Mouse (Mus musculus) forebrain, embryonic 15.5 days (tissue): ENCODE results near the gene Tgfbr2. TPM values are rescaled to one million over a fixed set of nuclear protein-coding genes. Genes with fewer than 3 reads are reported as not detected.

Experiments
- ATAC-seq: fragments of 200-750 bp; cut with Nextera tagmentation; replicated peaks from 2 replicates; pipeline ENCODE4 v1.8.0; 2017; ENCODE audit warnings: mild to moderate bottlenecking, moderate TSS enrichment, moderate library complexity
- H3K27ac ChIP-seq: fragments of 300-500 bp; sonication (generic); replicated peaks from 2 replicates; pipeline ENCODE4 v1.5.1; 2015; ENCODE audit warnings: mild to moderate bottlenecking, inconsistent platforms
- H3K27me3 ChIP-seq: fragments of 300-500 bp; sonication (generic); 2 replicates; pipeline ENCODE4 v1.6.1; 2015; ENCODE audit warnings: inconsistent platforms
- H3K36me3 ChIP-seq: fragments of 300-500 bp; sonication (generic); 2 replicates; pipeline ENCODE4 v1.6.1; 2015; ENCODE audit warnings: mild to moderate bottlenecking, inconsistent platforms
- H3K4me1 ChIP-seq: fragments of 300-500 bp; sonication (generic); 2 replicates; pipeline ENCODE4 v1.6.1; 2015; ENCODE audit warnings: inconsistent platforms
- H3K4me2 ChIP-seq: fragments of 300-500 bp; sonication (generic); replicated peaks from 2 replicates; pipeline ENCODE4 v1.6.1; 2015; ENCODE audit warnings: mild to moderate bottlenecking, inconsistent platforms
- H3K4me3 ChIP-seq: fragments of 300-500 bp; sonication (generic); 2 replicates; pipeline ENCODE4 v1.5.1; 2015; ENCODE audit warnings: mild to moderate bottlenecking, inconsistent platforms
- H3K9ac ChIP-seq: fragments of 300-500 bp; sonication (generic); replicated peaks from 2 replicates; pipeline ENCODE4 v1.6.1; 2015; ENCODE audit warnings: mild to moderate bottlenecking, inconsistent platforms
- H3K9me3 ChIP-seq: fragments of 300-500 bp; sonication (generic); 2 replicates; pipeline ENCODE4 v1.6.1; 2016; ENCODE audit warnings: inconsistent platforms
- WGBS: fragments of 180-500 bp; shearing (Covaris S2); methylation state at CpG from one replicate; pipeline ENCODE4 v1.1.7; 2015; ENCODE audit warnings: mixed read lengths; 5-methylcytosine and 5-hydroxymethylcytosine counted together
- polyA plus RNA-seq: library from polyadenylated mRNA; unstranded; fragments of >200 nt; fragmentation: Nextera tagmentation; extraction: Ambion mirVana; gene quantifications from 2 replicates; pipeline ENCODE4 v1.2.1, GENCODE M21; 2015

Tgfbr2 gene
- polyA plus RNA-seq = 6.0 and 6.1 TPM in 2 replicates

DNA sequence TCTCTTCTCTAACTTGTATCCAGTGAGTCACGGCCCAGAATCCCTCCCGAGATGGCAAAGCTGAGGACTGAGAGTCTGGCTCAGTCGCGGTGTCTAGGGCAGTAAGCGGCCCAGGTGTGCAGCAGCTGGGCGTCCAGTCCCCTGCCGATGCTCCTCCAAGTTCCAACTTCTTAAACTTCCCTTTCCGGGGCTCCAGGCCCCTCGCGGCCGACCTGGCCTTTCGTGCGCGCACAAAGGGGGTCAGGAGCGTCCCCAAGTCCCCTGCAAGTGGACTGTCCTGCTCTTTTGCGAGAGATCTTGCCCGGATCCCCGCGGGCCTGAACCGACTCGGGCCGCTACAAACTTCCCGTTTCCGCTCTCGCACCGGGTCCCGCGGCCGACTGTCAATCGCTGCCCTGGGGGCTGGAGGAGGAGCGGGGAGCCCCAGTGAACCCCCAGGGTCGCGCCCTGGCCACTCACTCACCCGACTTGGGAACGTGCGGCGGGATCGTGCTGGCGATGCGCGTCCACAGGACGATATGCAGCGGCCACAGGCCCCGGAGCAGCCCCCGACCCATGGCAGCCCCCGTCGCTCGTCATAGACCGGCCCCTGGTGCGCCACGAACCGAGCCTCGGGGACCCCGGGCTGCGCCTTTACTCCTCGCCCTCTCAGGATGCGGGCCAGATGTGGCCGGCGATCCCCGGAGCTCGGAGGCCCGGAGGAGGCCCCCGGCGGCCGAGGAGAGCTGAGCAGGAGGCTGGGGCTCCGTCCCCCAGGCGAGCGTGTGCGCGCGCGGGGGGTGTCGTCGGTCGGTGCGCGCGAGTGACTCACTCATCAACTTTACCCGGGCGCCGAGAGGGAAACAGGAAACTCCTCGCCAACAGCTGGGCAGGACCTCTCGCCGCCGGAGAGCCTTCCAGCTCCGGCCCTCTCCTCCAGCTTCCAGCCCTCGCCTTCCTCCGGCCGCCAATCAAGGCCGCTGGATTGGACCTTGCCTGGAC is at the start of gene Tgfbr2:
Gene Tgfbr2 (minus strand): TSS at position 880 of the 981 bp plus-strand sequence.
- Histone ChIP-seq H3K9ac (peak within 1 kb of the TSS; percentile 52), H3K4me3 (peak within 1 kb of the TSS; percentile 59), H3K27ac (peak within 1 kb of the TSS; percentile 52; the same call in 1 of the 2 replicates), H3K9me3 (no peaks in the 10 kb centered on the region), H3K4me2 (peak within 1 kb of the TSS; percentile 98), H3K27me3 (peaks cover 23% of the 10 kb centered on the region), H3K4me1 (peaks cover 13% of the 10 kb centered on the region), H3K36me3 (no peaks in the 10 kb centered on the region)
- WGBS = under 1% methylated on average over 89 of the region's 90 CpGs
- ATAC-seq = peak; percentile 70

DNA sequence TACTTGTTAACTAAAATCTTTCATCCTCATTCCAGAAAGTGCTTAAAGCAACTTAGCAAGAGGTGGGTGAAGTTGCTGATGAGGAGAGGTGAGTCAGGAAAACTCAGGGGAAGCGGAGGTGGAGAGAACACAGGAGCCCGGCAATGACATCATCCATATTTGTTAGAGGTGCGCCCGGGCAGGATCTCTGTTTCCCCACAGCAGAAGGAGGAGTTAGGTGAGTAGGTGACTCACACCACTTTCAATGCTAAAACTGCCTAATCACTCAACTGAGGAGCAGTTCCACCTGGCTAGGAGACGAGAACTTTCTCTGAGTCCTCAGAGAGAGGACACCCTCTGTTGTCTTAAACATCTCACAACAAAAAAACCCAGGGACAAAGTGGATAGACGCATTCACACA is 48.2 kb upstream of the Tgfbr2 start:
- Histone ChIP-seq H3K9me3 (no peaks in the 10 kb centered on the region), H3K4me3 (no peak overlapping the region), H3K4me2 (no peak overlapping the region), H3K9ac (no peak overlapping the region), H3K36me3 (no peaks in the 10 kb centered on the region), H3K27ac (no peak overlapping the region), H3K4me1 (peaks cover 6% of the 10 kb centered on the region; the same call in 1 of the 2 replicates), H3K27me3 (no peaks in the 10 kb centered on the region)
- WGBS = 72% methylated on average over 6 of the region's 6 CpGs
- ATAC-seq = no peak

DNA sequence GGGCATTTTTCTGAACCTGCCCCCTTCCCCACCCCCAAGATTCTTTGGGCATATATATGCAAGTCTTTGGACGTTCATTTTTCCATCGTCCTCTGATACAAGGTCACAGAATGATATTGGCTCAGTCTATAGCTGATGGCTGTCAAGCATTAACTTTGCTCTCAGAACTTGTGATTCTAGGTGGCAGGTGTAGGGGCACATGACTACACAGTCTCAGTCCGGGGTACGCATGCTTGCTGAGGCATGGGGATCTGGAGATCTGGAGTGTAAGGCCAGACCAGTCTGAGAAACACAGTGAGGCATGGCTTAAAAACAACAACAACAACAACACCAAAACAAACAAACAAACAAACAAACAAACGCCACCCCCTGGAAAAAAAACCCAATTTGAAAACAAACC is 47.5 kb upstream of the Tgfbr2 start:
- WGBS = 94% methylated on average over 5 of the region's 5 CpGs
- Histone ChIP-seq H3K27me3 (no peaks in the 10 kb centered on the region), H3K9me3 (no peaks in the 10 kb centered on the region), H3K36me3 (no peaks in the 10 kb centered on the region), H3K27ac (no peak overlapping the region), H3K4me1 (peaks cover 6% of the 10 kb centered on the region; the same call in 1 of the 2 replicates), H3K4me2 (no peak overlapping the region), H3K4me3 (no peak overlapping the region), H3K9ac (no peak overlapping the region)
- no peak for ATAC-seq

DNA sequence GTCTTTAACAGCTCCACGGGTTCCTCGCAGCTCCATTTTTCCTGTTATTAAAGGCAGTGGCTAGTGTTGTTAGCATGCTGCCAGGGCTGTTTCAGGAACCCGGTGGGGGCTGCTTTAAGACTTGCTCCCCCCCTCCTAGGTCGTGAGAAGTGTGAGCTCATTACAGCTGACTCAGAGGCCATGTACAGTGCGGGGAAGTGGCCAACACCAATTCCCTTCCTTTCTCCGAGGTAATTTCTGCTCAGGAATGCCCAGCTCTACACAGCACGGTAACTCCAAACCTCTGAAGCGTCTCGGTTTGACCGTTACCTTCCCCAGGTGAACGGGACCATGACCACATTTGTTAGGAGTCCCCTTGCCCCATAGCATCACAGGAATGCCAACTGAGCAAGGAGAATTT is 46.8 kb upstream of the Tgfbr2 start:
- no peaks in the 10 kb centered on the region for H3K36me3 ChIP-seq
- ATAC-seq = no peak
- no peak overlapping the region for H3K4me2 ChIP-seq
- no peaks in the 10 kb centered on the region for H3K9me3 ChIP-seq
- 75% methylated on average over 11 of the region's 11 CpGs for WGBS
- no peaks in the 10 kb centered on the region for H3K27me3 ChIP-seq
- H3K4me3 ChIP-seq = no peak overlapping the region
- H3K27ac ChIP-seq = no peak overlapping the region
- peaks cover 6% of the 10 kb centered on the region; the same call in 1 of the 2 replicates for H3K4me1 ChIP-seq
- H3K9ac ChIP-seq = no peak overlapping the region

DNA sequence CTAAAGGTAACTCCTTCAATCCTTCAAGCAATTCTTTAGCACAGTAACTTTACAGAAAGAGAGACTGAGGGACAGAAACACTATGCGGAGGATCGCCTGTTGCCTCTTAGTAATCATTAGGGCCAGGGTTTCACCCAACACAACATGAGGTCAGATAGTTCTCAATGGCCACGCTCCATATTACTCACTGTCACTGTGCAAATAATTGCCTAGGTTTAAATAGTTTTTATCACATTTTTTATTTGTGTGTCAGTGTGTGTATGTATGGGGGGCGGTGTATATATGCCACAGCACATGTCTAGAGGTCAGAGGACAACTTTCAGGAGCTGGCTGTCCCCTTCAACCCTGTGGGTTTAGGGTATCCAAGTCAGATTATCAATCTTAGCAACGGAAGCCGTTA is 46.4 kb upstream of the Tgfbr2 start:
- peaks cover 6% of the 10 kb centered on the region; the same call in 1 of the 2 replicates for H3K4me1 ChIP-seq
- no peak for ATAC-seq
- no peaks in the 10 kb centered on the region for H3K27me3 ChIP-seq
- H3K9me3 ChIP-seq = no peaks in the 10 kb centered on the region
- WGBS = 92% methylated on average over 6 of the region's 6 CpGs
- H3K4me3 ChIP-seq = no peak overlapping the region
- H3K4me2 ChIP-seq = no peak overlapping the region
- no peak overlapping the region for H3K9ac ChIP-seq
- H3K27ac ChIP-seq = no peak overlapping the region
- no peaks in the 10 kb centered on the region for H3K36me3 ChIP-seq

DNA sequence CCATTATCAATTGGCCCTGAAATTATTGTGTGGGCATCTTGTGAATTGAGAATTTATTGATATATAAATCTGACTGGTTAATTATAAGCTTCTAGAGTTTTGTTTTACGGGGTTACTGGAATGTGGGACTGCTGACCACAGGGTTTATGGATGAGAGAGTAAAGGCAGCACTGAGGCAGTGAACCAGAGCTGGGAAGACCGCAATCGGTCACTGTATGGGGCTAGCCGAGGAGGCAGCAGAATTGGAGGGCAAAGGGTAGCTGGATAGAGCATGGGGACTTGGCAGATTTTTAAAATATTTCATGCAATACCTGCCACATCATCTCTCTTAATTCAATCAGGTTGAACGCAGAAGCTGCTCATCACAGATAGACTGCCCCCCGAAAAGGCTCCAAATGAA is 45.5 kb upstream of the Tgfbr2 start:
- Histone ChIP-seq H3K4me3 (no peak overlapping the region), H3K27me3 (no peaks in the 10 kb centered on the region), H3K36me3 (no peaks in the 10 kb centered on the region), H3K9me3 (no peaks in the 10 kb centered on the region), H3K9ac (no peak overlapping the region), H3K4me2 (no peak overlapping the region), H3K27ac (no peak overlapping the region), H3K4me1 (peaks cover 6% of the 10 kb centered on the region; the same call in 1 of the 2 replicates)
- ATAC-seq = no peak
- WGBS = 94% methylated on average over 6 of the region's 6 CpGs

DNA sequence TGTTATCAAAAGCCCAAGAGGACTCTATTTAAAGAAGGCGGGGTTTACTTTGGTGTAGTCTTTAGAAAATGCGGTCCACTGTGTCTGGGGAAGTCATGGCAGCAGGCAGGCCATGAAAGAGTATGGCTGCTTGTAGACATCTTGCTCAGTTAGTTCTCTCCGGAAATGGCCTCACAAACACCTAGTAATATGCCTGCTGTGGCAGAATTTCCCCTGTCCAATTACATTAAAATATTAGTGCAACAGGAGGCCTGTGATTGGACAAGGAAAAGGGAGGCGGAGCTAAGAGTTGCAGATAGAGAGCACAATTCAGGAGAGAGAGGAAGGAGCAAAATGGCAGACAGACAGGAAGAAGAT is 45.0 kb upstream of the Tgfbr2 start:
- no peak overlapping the region for H3K4me3 ChIP-seq
- no peaks in the 10 kb centered on the region for H3K27me3 ChIP-seq
- no peak overlapping the region for H3K27ac ChIP-seq
- H3K36me3 ChIP-seq = no peaks in the 10 kb centered on the region
- ATAC-seq = no peak
- peaks cover 6% of the 10 kb centered on the region; the same call in 1 of the 2 replicates for H3K4me1 ChIP-seq
- no peak overlapping the region for H3K4me2 ChIP-seq
- H3K9me3 ChIP-seq = no peaks in the 10 kb centered on the region
- no peak overlapping the region for H3K9ac ChIP-seq
- WGBS = 91% methylated on average over 4 of the region's 4 CpGs

DNA sequence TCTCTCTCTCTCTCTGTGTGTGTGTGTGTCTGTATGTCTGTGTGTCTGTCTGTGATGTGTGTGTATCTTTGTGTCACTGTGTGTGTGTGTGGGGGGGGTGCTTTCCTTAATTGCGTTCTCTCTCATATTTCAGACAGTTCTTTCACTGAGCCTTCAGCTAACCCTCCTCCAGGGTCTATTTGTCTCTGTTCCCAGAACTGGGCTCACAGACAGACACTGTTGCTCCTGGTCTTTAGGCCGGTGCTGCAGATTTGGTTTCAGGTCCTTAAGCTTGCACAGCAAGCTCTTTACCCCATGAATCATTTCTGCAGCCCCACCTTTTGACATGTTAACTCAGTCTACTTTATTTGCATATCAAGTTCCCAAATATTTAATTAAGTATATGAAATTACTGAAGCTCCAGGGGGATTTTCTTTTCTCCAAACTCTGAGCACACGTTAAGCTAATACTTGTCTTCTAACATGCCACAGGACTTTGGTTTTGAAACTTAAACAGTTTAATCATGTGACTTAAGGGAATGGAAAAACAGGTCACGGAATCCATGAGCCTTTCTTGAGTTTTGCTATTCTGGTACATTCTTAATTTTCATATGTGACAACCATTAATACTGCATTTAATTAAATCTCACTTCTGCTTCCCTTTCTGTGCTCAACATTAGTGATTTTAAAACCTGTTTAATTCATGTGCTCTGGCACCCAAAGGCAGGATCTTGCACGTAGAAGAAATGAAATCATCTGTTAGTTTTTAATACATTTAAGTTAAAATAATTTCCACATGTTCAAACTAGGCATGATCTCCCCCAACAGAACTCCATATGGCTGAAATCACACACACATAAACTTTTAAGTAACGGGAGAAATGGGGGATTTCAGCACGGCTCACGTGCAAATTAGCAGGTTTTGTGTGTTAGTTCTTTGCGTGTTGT is 44.3 kb upstream of the Tgfbr2 start:
- Histone ChIP-seq H3K4me3 (no peak overlapping the region), H3K9ac (no peak overlapping the region), H3K9me3 (no peaks in the 10 kb centered on the region), H3K27ac (peak overlapping the region; percentile 34; the same call in 1 of the 2 replicates), H3K36me3 (no peaks in the 10 kb centered on the region), H3K4me1 (peaks cover 6% of the 10 kb centered on the region; the same call in 1 of the 2 replicates), H3K4me2 (no peak overlapping the region), H3K27me3 (no peaks in the 10 kb centered on the region)
- no peak for ATAC-seq
- WGBS = 59% methylated on average over 9 of the region's 9 CpGs

DNA sequence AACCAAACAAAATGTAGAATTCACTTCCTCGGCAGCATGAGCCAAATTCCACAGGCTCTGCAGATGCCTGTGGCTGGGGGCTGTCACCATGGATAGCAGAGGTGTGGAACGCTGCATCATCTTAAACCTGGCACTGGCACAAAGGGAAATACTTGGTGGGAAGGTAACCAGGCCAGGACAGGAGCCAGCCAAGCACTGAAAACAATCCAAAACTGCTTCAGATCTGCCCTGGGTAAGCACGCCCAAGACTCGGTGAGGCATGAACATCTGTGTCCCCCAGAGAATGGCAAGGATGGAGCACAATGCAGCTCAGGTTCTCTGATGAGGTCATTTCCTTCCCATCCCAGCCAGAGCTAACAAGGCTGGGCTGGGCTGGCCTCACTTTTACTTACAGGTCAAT is 43.6 kb upstream of the Tgfbr2 start:
- peaks cover 6% of the 10 kb centered on the region; the same call in 1 of the 2 replicates for H3K4me1 ChIP-seq
- H3K9me3 ChIP-seq = no peaks in the 10 kb centered on the region
- H3K36me3 ChIP-seq = no peaks in the 10 kb centered on the region
- H3K27me3 ChIP-seq = no peaks in the 10 kb centered on the region
- no peak overlapping the region for H3K4me2 ChIP-seq
- ATAC-seq = peak; percentile 38; the same call in 1 of the 2 replicates
- 32% methylated on average over 4 of the region's 4 CpGs for WGBS
- H3K27ac ChIP-seq = 0 out of 2 replicates have a peak overlapping the region, but pooled peaks have one; percentile 34
- H3K9ac ChIP-seq = no peak overlapping the region
- no peak overlapping the region for H3K4me3 ChIP-seq

DNA sequence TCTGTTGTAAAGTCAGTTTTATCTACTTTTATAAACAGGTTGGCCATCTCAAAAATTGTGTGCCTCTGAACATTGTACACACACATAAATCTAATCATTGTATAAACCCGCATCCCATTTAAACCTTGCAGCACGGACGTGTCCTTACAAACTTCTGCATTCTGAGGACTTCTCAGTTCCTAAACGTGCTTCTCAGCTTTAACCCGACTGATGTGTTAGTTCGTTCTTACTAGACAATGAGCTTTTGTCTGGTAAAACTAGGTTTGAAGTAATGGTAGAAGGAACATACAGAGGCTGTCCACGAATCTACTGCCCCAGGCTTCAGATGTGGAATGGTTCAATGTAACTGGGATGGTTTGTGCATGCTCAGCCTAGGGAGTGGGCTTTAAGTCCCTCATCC is 41.9 kb upstream of the Tgfbr2 start:
- Histone ChIP-seq H3K4me1 (peaks cover 6% of the 10 kb centered on the region), H3K27ac (no peak overlapping the region), H3K9me3 (no peaks in the 10 kb centered on the region), H3K4me2 (no peak overlapping the region), H3K9ac (no peak overlapping the region), H3K27me3 (no peaks in the 10 kb centered on the region), H3K36me3 (no peaks in the 10 kb centered on the region), H3K4me3 (no peak overlapping the region)
- 89% methylated on average over 7 of the region's 7 CpGs for WGBS
- ATAC-seq = no peak

DNA sequence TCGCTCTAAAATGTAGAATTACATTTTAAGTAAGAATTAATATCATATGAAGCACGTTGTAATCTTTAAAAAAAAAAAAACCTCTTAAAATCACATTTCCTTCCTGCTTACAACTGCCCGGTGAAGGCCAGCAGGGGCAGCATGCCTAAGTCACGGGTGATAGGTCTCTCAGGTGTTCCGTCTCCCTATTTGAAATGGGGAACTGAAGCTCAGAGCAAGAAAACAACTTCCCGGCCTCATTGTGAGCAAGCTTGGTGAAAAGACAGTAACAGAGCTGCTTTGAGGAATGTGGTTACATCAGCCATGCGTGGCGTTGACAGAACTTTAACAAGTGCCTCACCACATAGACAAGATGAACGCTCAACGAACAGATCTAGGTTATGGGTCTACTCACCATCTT is 41.5 kb upstream of the Tgfbr2 start:
- WGBS = 93% methylated on average over 10 of the region's 10 CpGs
- Histone ChIP-seq H3K27ac (no peak overlapping the region), H3K36me3 (no peaks in the 10 kb centered on the region), H3K4me3 (no peak overlapping the region), H3K9ac (no peak overlapping the region), H3K4me2 (no peak overlapping the region), H3K27me3 (no peaks in the 10 kb centered on the region), H3K9me3 (no peaks in the 10 kb centered on the region), H3K4me1 (peaks cover 6% of the 10 kb centered on the region)
- no peak for ATAC-seq

DNA sequence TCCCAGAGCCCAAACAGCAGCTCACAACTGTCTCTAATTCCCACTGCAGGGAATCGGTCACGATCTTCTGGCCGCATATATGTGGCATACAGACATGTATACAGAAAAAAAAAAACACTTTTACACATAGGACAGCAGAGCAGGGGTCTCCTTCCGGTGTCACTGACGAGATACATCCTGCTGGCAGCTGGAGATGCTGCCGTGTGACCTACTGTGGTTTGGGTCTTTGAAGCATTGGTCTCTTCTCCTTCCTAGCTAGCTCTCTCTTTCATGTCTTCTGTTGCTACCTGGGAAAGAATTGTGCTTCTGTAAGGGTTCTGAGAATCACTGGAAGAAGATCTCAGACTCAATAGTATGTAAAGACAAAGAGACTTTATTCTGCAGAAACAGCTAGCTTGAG is 39.1 kb upstream of the Tgfbr2 start:
- H3K9me3 ChIP-seq = no peaks in the 10 kb centered on the region
- no peaks in the 10 kb centered on the region for H3K36me3 ChIP-seq
- no peak overlapping the region for H3K9ac ChIP-seq
- WGBS = 87% methylated on average over 6 of the region's 6 CpGs
- no peaks in the 10 kb centered on the region for H3K27me3 ChIP-seq
- no peak overlapping the region for H3K4me2 ChIP-seq
- H3K4me3 ChIP-seq = no peak overlapping the region
- H3K27ac ChIP-seq = no peak overlapping the region
- ATAC-seq = no peak
- peaks cover 6% of the 10 kb centered on the region for H3K4me1 ChIP-seq
